Mouse (Mus musculus): ENCODE data around the gene Slc6a13.

DNA sequence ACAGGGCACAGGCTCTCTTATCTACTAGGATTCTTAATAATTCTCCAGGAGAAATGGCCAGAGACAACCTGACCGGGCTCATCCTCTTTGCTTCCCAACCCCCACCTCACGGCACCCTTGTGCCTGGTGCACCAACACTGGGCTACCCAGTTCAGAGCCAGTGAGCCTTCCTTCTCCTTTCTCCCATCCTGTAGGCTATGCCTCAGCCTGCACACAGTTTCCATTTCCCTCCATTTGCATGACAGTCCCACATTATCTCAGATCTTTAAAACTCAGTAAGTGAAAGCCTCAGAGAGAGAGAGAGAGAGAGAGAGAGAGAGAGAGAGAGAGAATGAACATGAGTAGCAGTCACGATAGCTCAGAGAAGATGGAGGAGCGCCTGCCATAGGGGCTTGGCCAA is 78.2 kb downstream of the Slc6a13 start:
- TF ChIP-seq POLR2A (IDR thresholded peaks at IDR 0.05; ENCODE audit: control insufficient read depth, extremely low read depth, insufficient read depth, low read length, poor library complexity) (no peak), CTCF (IDR thresholded peaks at IDR 0.05; ENCODE audit: borderline replicate concordance, control insufficient read depth, extremely low read depth, insufficient read depth, low read length, poor library complexity) (no peak)

Data from thymus, adult 2 months (tissue).